Mouse (Mus musculus) neural tube, embryonic 11.5 days (tissue): ENCODE results near the gene Popdc2. TPM values are rescaled to one million over a fixed set of nuclear protein-coding genes. Genes with fewer than 3 reads are reported as not detected.

Source experiments
- ATAC-seq: fragments of 200-750 bp; cut with Nextera tagmentation; 2 replicates; pipeline ENCODE4 v1.8.0; 2017; ENCODE audit warnings: moderate number of reproducible peaks, mild to moderate bottlenecking, moderate TSS enrichment, moderate library complexity; ENCODE audit not compliant: insufficient read depth, low FRiP score, low TSS enrichment
- DNase-seq: peaks from one replicate; pipeline ENCODE4 v3.0.0-alpha.2; 2015; ENCODE audit warnings: low spot score
- H3K27ac ChIP-seq: fragments of 300-500 bp; sonication (generic); 2 replicates; pipeline ENCODE4 v1.5.1; 2014; ENCODE audit warnings: low read depth, mild to moderate bottlenecking, low read length
- H3K27me3 ChIP-seq: fragments of 300-500 bp; sonication (generic); 2 replicates; pipeline ENCODE4 v1.6.1; 2014; ENCODE audit warnings: mild to moderate bottlenecking, low read length, mixed read lengths; ENCODE audit not compliant: control insufficient read depth, insufficient read depth
- H3K36me3 ChIP-seq: fragments of 300-500 bp; sonication (generic); 2 replicates; pipeline ENCODE4 v1.6.1; 2014; ENCODE audit warnings: mild to moderate bottlenecking, low read length, moderate library complexity, mixed read lengths; ENCODE audit not compliant: control insufficient read depth, insufficient read depth
- H3K4me1 ChIP-seq: fragments of 300-500 bp; sonication (generic); 2 replicates; pipeline ENCODE4 v1.6.1; 2014; ENCODE audit warnings: low read length, mixed read lengths; ENCODE audit not compliant: control insufficient read depth, insufficient read depth
- H3K4me2 ChIP-seq: fragments of 300-500 bp; sonication (generic); 2 replicates; pipeline ENCODE4 v1.6.1; 2014; ENCODE audit warnings: low read depth, mild to moderate bottlenecking, moderate library complexity
- H3K4me3 ChIP-seq: fragments of 300-500 bp; sonication (generic); 2 replicates; pipeline ENCODE4 v1.5.1; 2014; ENCODE audit warnings: low read depth, low read length
- H3K9ac ChIP-seq: fragments of 300-500 bp; sonication (generic); 2 replicates; pipeline ENCODE4 v1.6.1; 2014; ENCODE audit warnings: mild to moderate bottlenecking, low read length
- H3K9me3 ChIP-seq: fragments of 300-500 bp; sonication (generic); 2 replicates; pipeline ENCODE4 v1.6.1; 2016; ENCODE audit warnings: low read length; ENCODE audit not compliant: control insufficient read depth
- WGBS: fragments of 180-500 bp; shearing (Covaris S2); extraction: QIAGEN DNeasy Blood & Tissue Kit; methylation state at CpG from one replicate; pipeline ENCODE4 v1.1.7; 2014; 5-methylcytosine and 5-hydroxymethylcytosine counted together
- polyA plus RNA-seq: library from polyadenylated mRNA; unstranded; fragments of >200 nt; fragmentation: Nextera tagmentation; extraction: Ambion mirVana; gene quantifications from 2 replicates; pipeline ENCODE4 v1.2.1, GENCODE M21; 2014

The Popdc2 gene
- polyA plus RNA-seq, 1 experiment from 2014 or later, result 1.2 TPM

GRCm38 (mm10) chr16:38370633-38371374 lies 8.8 kb downstream of the Popdc2 start:
- H3K27me3 ChIP-seq, result no peaks in the 10 kb centered on the region
- H3K4me1 ChIP-seq, result no peaks in the 10 kb centered on the region
- DNase-seq, result no peak
- no peaks in the 10 kb centered on the region for H3K9me3 ChIP-seq
- H3K4me2 ChIP-seq, result no peak overlapping the region
- H3K4me3 ChIP-seq, result no peak overlapping the region
- no peak overlapping the region for H3K27ac ChIP-seq
- no peak for ATAC-seq
- WGBS, result 82% methylated on average over 8 of the region's 8 CpGs
- H3K36me3 ChIP-seq, result no peaks in the 10 kb centered on the region
- H3K9ac ChIP-seq, result no peak overlapping the region

- Histone ChIP-seq H3K9ac (no peak overlapping the region), H3K4me1 (no peaks in the 10 kb centered on the region), H3K4me2 (no peak overlapping the region), H3K27me3 (no peaks in the 10 kb centered on the region), H3K4me3 (no peak overlapping the region), H3K27ac (no peak overlapping the region), H3K9me3 (no peaks in the 10 kb centered on the region), H3K36me3 (no peaks in the 10 kb centered on the region)
- ATAC-seq (no peak), DNase-seq (no peak)
- 88% methylated on average over 15 of the region's 15 CpGs for WGBS
Observed at GRCm38 (mm10) chr16:38371705-38372296, 9.8 kb downstream of the Popdc2 start.

GRCm38 (mm10) chr16:38372876-38373275 lies 10.9 kb downstream of the Popdc2 start:
- no peak overlapping the region for H3K9ac ChIP-seq
- 84% methylated on average over 4 of the region's 4 CpGs for WGBS

GRCm38 (mm10) chr16:38373439-38373838 lies 11.4 kb downstream of the Popdc2 start:
- Histone ChIP-seq H3K4me2 (no peak overlapping the region), H3K27me3 (no peaks in the 10 kb centered on the region), H3K4me3 (no peak overlapping the region), H3K27ac (no peak overlapping the region), H3K9ac (no peak overlapping the region), H3K4me1 (no peaks in the 10 kb centered on the region), H3K9me3 (no peaks in the 10 kb centered on the region), H3K36me3 (no peaks in the 10 kb centered on the region)
- ATAC-seq (no peak), DNase-seq (no peak)
- WGBS, result 85% methylated on average over 10 of the region's 10 CpGs

More at GRCm38 (mm10) chr16:38372876-38373275, 10.9 kb downstream of the Popdc2 start:
- Histone ChIP-seq H3K4me3 (no peak overlapping the region), H3K4me1 (no peaks in the 10 kb centered on the region), H3K27me3 (no peaks in the 10 kb centered on the region), H3K4me2 (no peak overlapping the region), H3K36me3 (no peaks in the 10 kb centered on the region), H3K9me3 (no peaks in the 10 kb centered on the region), H3K27ac (no peak overlapping the region)
- DNase-seq (no peak), ATAC-seq (no peak)

GRCm38 (mm10) chr16:38373941-38374340 lies 11.9 kb downstream of the Popdc2 start:
- H3K9me3 ChIP-seq, result no peaks in the 10 kb centered on the region
- no peak overlapping the region; the same call in 1 of the 2 replicates for H3K4me2 ChIP-seq
- no peak overlapping the region for H3K27ac ChIP-seq
- WGBS, result 90% methylated on average over 16 of the region's 16 CpGs
- no peaks in the 10 kb centered on the region for H3K4me1 ChIP-seq
- H3K4me3 ChIP-seq, result no peak overlapping the region
- no peaks in the 10 kb centered on the region for H3K27me3 ChIP-seq
- ATAC-seq (no peak), DNase-seq (no peak)
- no peak overlapping the region for H3K9ac ChIP-seq
- H3K36me3 ChIP-seq, result no peaks in the 10 kb centered on the region

- no peak overlapping the region for H3K9ac ChIP-seq
- H3K27me3 ChIP-seq, result no peaks in the 10 kb centered on the region
- 83% methylated on average over 10 of the region's 10 CpGs for WGBS
- H3K4me2 ChIP-seq, result no peak overlapping the region; the same call in 1 of the 2 replicates
- H3K9me3 ChIP-seq, result no peaks in the 10 kb centered on the region
- H3K4me1 ChIP-seq, result no peaks in the 10 kb centered on the region
- H3K36me3 ChIP-seq, result no peaks in the 10 kb centered on the region
- no peak overlapping the region for H3K27ac ChIP-seq
- no peak overlapping the region for H3K4me3 ChIP-seq
- ATAC-seq (no peak), DNase-seq (no peak)
Observed at GRCm38 (mm10) chr16:38374379-38375140, 12.6 kb downstream of the Popdc2 start.

GRCm38 (mm10) chr16:38375182-38375581 lies 13.2 kb downstream of the Popdc2 start:
- DNase-seq (no peak), ATAC-seq (no peak)
- WGBS, result 86% methylated on average over 7 of the region's 7 CpGs
- no peaks in the 10 kb centered on the region for H3K9me3 ChIP-seq
- no peaks in the 10 kb centered on the region for H3K4me1 ChIP-seq
- H3K4me2 ChIP-seq, result no peak overlapping the region
- H3K36me3 ChIP-seq, result no peaks in the 10 kb centered on the region
- H3K27me3 ChIP-seq, result no peaks in the 10 kb centered on the region
- no peak overlapping the region for H3K9ac ChIP-seq
- H3K27ac ChIP-seq, result no peak overlapping the region
- no peak overlapping the region for H3K4me3 ChIP-seq

GRCm38 (mm10) chr16:38376163-38376840 lies 14.3 kb downstream of the Popdc2 start:
- ATAC-seq (peak; percentile 81), DNase-seq (peak; percentile 68)
- WGBS, result 42% methylated on average over 17 of the region's 17 CpGs
- H3K4me2 ChIP-seq, result peak overlapping the region; percentile 13
- 0 out of 2 replicates have a peak overlapping the region, but pooled peaks have one; percentile 12 for H3K9ac ChIP-seq
- H3K9me3 ChIP-seq, result no peaks in the 10 kb centered on the region
- H3K4me1 ChIP-seq, result no peaks in the 10 kb centered on the region
- no peak overlapping the region for H3K27ac ChIP-seq
- no peak overlapping the region for H3K4me3 ChIP-seq
- no peaks in the 10 kb centered on the region for H3K36me3 ChIP-seq
- no peaks in the 10 kb centered on the region for H3K27me3 ChIP-seq
